Mouse (Mus musculus) G1E (cell line): ENCODE measurements around the gene Pcnx. TPM values are rescaled to one million over a fixed set of nuclear protein-coding genes. Genes with fewer than 3 reads are reported as not detected.

ENCODE experiments used
- ATAC-seq: 2 replicates; pipeline ENCODE4 v1.8.0; 2016; ENCODE audit warnings: mild to moderate bottlenecking; ENCODE audit not compliant: insufficient number of reproducible peaks, poor library complexity, low FRiP score, severe bottlenecking; ENCODE audit errors: extremely low read depth
- DNase-seq: peaks from one replicate; pipeline ENCODE4 v3.0.0; 2012; ENCODE audit warnings: low spot score
- H3K27me3 ChIP-seq: 2 replicates; pipeline ENCODE4 v1.6.1; 2012; ENCODE audit warnings: mild to moderate bottlenecking, low read length, inconsistent platforms; ENCODE audit not compliant: insufficient read depth
- H3K36me3 ChIP-seq: replicated peaks from 2 replicates; pipeline ENCODE3; 2012; ENCODE audit warnings: mild to moderate bottlenecking, inconsistent platforms
- H3K4me1 ChIP-seq: 2 replicates; pipeline ENCODE4 v1.6.1; 2012; ENCODE audit warnings: low read depth, low read length, inconsistent platforms, mixed read lengths; ENCODE audit not compliant: insufficient read depth
- H3K4me3 ChIP-seq: 2 replicates; pipeline ENCODE4 v1.5.1; 2012; ENCODE audit warnings: low read depth, mild to moderate bottlenecking, inconsistent platforms, low read length, moderate library complexity, mixed read lengths
- H3K9me3 ChIP-seq: replicated peaks from 2 replicates; pipeline ENCODE4 v1.6.1; 2012; ENCODE audit warnings: inconsistent platforms
- CTCF ChIP-seq: IDR thresholded peaks from 2 replicates; pipeline ENCODE4 v1.5.1; 2012; ENCODE audit warnings: low read depth, low read length, inconsistent platforms, mixed read lengths
- GATA1 ChIP-seq: IDR thresholded peaks from 2 replicates; pipeline ENCODE4 v1.6.1; 2012; ENCODE audit warnings: borderline replicate concordance, low read length, inconsistent platforms, mixed read lengths
- GATA2 ChIP-seq: IDR thresholded peaks from 2 replicates; pipeline ENCODE4 v1.6.1; 2012; ENCODE audit warnings: low read depth, low read length, inconsistent platforms, borderline replicate concordance
- POLR2AphosphoS5 ChIP-seq: IDR thresholded peaks from 2 replicates; pipeline ENCODE4 v1.6.1; 2012; ENCODE audit warnings: low read depth, low read length, inconsistent platforms; ENCODE audit not compliant: insufficient replicate concordance
- TAL1 ChIP-seq: conservative IDR thresholded peaks from 2 replicates; pipeline ENCODE4 v1.6.1; 2012; ENCODE audit warnings: low read depth, low read length, inconsistent platforms, mixed read lengths
- polyA plus RNA-seq: library from polyadenylated mRNA; stranded (reverse); fragments of >175 nt; gene quantifications from 2 replicates; pipeline ENCODE4 v1.2.3, GENCODE M21; 2012
- total RNA-seq, 2 experiments: library from RNA; stranded (forward) in 1 of 2; stranded (reverse) in 1 of 2; fragments of 200-1000 nt in 1 of 2; fragments of >200 nt in 1 of 2; fragmentation: Nextera tagmentation in 1 of 2; gene quantifications; 2 replicates each; pipeline ENCODE4 v1.2.3; 2014 to 2017

Pcnx gene
- total and polyA plus RNA-seq, 3 experiments = 0.27 TPM; not detected in 2

- no peak for ATAC-seq
These were observed 37.6 kb upstream of the Pcnx start for GRCm38 (mm10) chr12:81822176-81822575.

GRCm38 (mm10) chr12:81822778-81823480 is 36.9 kb upstream of the Pcnx start:
- DNase-seq (no peak), ATAC-seq (no peak)
- Histone ChIP-seq H3K4me3 (no peak overlapping the region), H3K36me3 (no peaks in the 10 kb centered on the region), H3K27me3 (peaks cover 2% of the 10 kb centered on the region; the same call in 1 of the 2 replicates), H3K4me1 (no peaks in the 10 kb centered on the region), H3K9me3 (no peaks in the 10 kb centered on the region)
- TF ChIP-seq GATA1 (no peak), TAL1 (no peak), GATA2 (no peak), CTCF (no peak), POLR2AphosphoS5 (no peak)

More at GRCm38 (mm10) chr12:81822176-81822575, 37.6 kb upstream of the Pcnx start:
- H3K36me3 ChIP-seq = no peaks in the 10 kb centered on the region
- no peak for DNase-seq
- no peak overlapping the region for H3K4me3 ChIP-seq
- H3K9me3 ChIP-seq = no peaks in the 10 kb centered on the region
- TF ChIP-seq GATA1 = no peak
- no peak for TF ChIP-seq GATA2
- TF ChIP-seq TAL1 = no peak
- TF ChIP-seq CTCF = no peak
- no peak for TF ChIP-seq POLR2AphosphoS5
- peaks cover 2% of the 10 kb centered on the region; the same call in 1 of the 2 replicates for H3K27me3 ChIP-seq
- no peaks in the 10 kb centered on the region for H3K4me1 ChIP-seq

GRCm38 (mm10) chr12:81828355-81828754 is 31.5 kb upstream of the Pcnx start:
- Histone ChIP-seq H3K36me3 (no peaks in the 10 kb centered on the region), H3K4me1 (no peaks in the 10 kb centered on the region), H3K9me3 (no peaks in the 10 kb centered on the region), H3K27me3 (peaks cover 10% of the 10 kb centered on the region), H3K4me3 (no peak overlapping the region)
- no peak for TF ChIP-seq POLR2AphosphoS5
- ATAC-seq = no peak
- no peak for DNase-seq

- Histone ChIP-seq H3K27me3 (peaks cover 14% of the 10 kb centered on the region), H3K9me3 (no peaks in the 10 kb centered on the region), H3K4me3 (no peak overlapping the region), H3K36me3 (no peaks in the 10 kb centered on the region), H3K4me1 (no peaks in the 10 kb centered on the region)
- no peak for ATAC-seq
- DNase-seq = no peak
- TF ChIP-seq GATA1 = no peak
- no peak for TF ChIP-seq GATA2
- TF ChIP-seq POLR2AphosphoS5 = no peak
- no peak for TF ChIP-seq TAL1
- no peak for TF ChIP-seq CTCF
These were observed 27.6 kb upstream of the Pcnx start for GRCm38 (mm10) chr12:81832039-81832738.

- no peak for DNase-seq
- H3K9me3 ChIP-seq = no peaks in the 10 kb centered on the region
- ATAC-seq = no peak
- H3K4me1 ChIP-seq = no peaks in the 10 kb centered on the region
- TF ChIP-seq CTCF (no peak), POLR2AphosphoS5 (no peak), TAL1 (no peak)
- H3K4me3 ChIP-seq = no peak overlapping the region
- H3K27me3 ChIP-seq = peaks cover 14% of the 10 kb centered on the region
- H3K36me3 ChIP-seq = no peaks in the 10 kb centered on the region
These were observed 26.7 kb upstream of the Pcnx start for GRCm38 (mm10) chr12:81833094-81833493.

- no peak for DNase-seq
- Histone ChIP-seq H3K27me3 (peaks cover 12% of the 10 kb centered on the region), H3K36me3 (no peaks in the 10 kb centered on the region), H3K4me3 (no peak overlapping the region), H3K9me3 (no peaks in the 10 kb centered on the region), H3K4me1 (no peaks in the 10 kb centered on the region)
- TF ChIP-seq GATA2 (no peak), CTCF (no peak), GATA1 (no peak), POLR2AphosphoS5 (no peak), TAL1 (no peak)
- ATAC-seq = no peak
These were observed 23.7 kb upstream of the Pcnx start for GRCm38 (mm10) chr12:81836162-81836561.
